Mouse (Mus musculus) hindbrain, postnatal 0 days (tissue): ENCODE data around the gene Atp2a2. TPM values are rescaled to one million over a fixed set of nuclear protein-coding genes. Genes with fewer than 3 reads are reported as not detected.
A peak's percentile ranks its signal among the peaks of the same experiment; 100 is the strongest.

Experiments used
- ATAC-seq: fragments of 200-750 bp; cut with Nextera tagmentation; 2 replicates; pipeline ENCODE4 v1.8.0; 2017; ENCODE audit warnings: mild to moderate bottlenecking, moderate TSS enrichment, moderate library complexity
- DNase-seq: peaks from one replicate; pipeline ENCODE4 v3.0.0-alpha.2; 2015; ENCODE audit warnings: low spot score
- H3K27ac ChIP-seq: fragments of 300-500 bp; sonication (generic); 2 replicates; pipeline ENCODE4 v1.5.1; 2014; ENCODE audit warnings: mild to moderate bottlenecking
- H3K27me3 ChIP-seq: fragments of 300-500 bp; sonication (generic); 2 replicates; pipeline ENCODE4 v1.6.1; 2014; ENCODE audit warnings: low read length, mixed read lengths; ENCODE audit not compliant: insufficient read depth
- H3K36me3 ChIP-seq: fragments of 300-500 bp; sonication (generic); 2 replicates; pipeline ENCODE4 v1.6.1; 2014; ENCODE audit warnings: low read length, mixed read lengths; ENCODE audit not compliant: insufficient read depth
- H3K4me1 ChIP-seq: fragments of 300-500 bp; sonication (generic); 2 replicates; pipeline ENCODE4 v1.6.1; 2014; ENCODE audit warnings: antibody characterized with exemption, low read length, mixed read lengths; ENCODE audit not compliant: insufficient read depth
- H3K4me2 ChIP-seq: fragments of 300-500 bp; sonication (generic); 2 replicates; pipeline ENCODE4 v1.6.1; 2014; ENCODE audit warnings: low read depth, mild to moderate bottlenecking, low read length, moderate library complexity, mixed read lengths
- H3K4me3 ChIP-seq: fragments of 300-500 bp; sonication (generic); 2 replicates; pipeline ENCODE4 v1.5.1; 2014; ENCODE audit warnings: low read length
- H3K9ac ChIP-seq: fragments of 300-500 bp; sonication (generic); replicated peaks from 2 replicates; pipeline ENCODE4 v1.6.1; 2014; ENCODE audit warnings: mild to moderate bottlenecking, low read length, moderate library complexity, mixed read lengths
- H3K9me3 ChIP-seq: fragments of 300-500 bp; sonication (generic); 2 replicates; pipeline ENCODE4 v1.6.1; 2016; ENCODE audit warnings: low read length, mixed read lengths
- CTCF ChIP-seq: IDR thresholded peaks from 2 replicates; pipeline ENCODE4 v1.5.1; 2016; ENCODE audit warnings: antibody characterized with exemption, control low read depth, low read depth
- WGBS: fragments of 180-500 bp; shearing (Covaris S2); extraction: QIAGEN DNeasy Blood & Tissue Kit; methylation state at CpG from one replicate; pipeline ENCODE4 v1.1.7; 2014; 5-methylcytosine and 5-hydroxymethylcytosine counted together
- polyA plus RNA-seq: library from polyadenylated mRNA; unstranded; fragments of >200 nt; fragmentation: Nextera tagmentation; extraction: Ambion mirVana; gene quantifications from 2 replicates; pipeline ENCODE4 v1.2.1, GENCODE M21; 2015
- total RNA-seq: library from RNA; depleted of rRNA; stranded (reverse); fragments of >200 nt; gene quantifications from 2 replicates; pipeline ENCODE4 v1.2.3, GENCODE M21; 2014

Atp2a2 gene
- total and polyA plus RNA-seq, 2 experiments from 2014 or later, result 47.4 to 200 TPM

DNA sequence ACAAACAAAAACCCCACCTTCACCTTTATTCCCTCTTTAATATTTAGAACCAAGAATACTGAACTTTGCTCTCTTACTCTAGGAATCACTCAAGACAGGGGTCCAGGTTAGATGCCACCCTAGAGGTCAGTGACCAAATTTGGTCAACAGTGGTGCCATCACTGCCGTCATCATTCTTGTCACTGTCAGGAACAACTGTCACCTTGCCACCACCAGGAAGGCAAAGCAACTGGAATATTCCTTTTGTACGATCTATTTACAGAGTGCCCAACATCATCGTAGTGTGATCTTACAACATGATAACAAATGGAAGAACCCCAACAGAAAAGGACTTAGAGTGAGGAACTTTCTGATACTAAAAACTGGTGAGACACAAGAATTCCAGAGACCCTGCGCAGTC lies 1.9 kb downstream of the Atp2a2 start:
- H3K9me3 ChIP-seq, result no peaks in the 10 kb centered on the region
- peak overlapping the region; percentile 98 for H3K4me3 ChIP-seq
- 35% methylated on average over 4 of the region's 4 CpGs for WGBS
- H3K4me2 ChIP-seq, result peak overlapping the region; percentile 81
- H3K9ac ChIP-seq, result peak overlapping the region; percentile 37; the same call in 1 of the 2 replicates
- TF ChIP-seq CTCF, result no peak
- H3K4me1 ChIP-seq, result peaks cover 17% of the 10 kb centered on the region
- ATAC-seq (no peak), DNase-seq (no peak)
- no peak overlapping the region for H3K27ac ChIP-seq
- H3K36me3 ChIP-seq, result 0 out of 2 replicates have a peak, but pooled peaks cover 3% of the 10 kb centered on the region
- H3K27me3 ChIP-seq, result no peaks in the 10 kb centered on the region

DNA sequence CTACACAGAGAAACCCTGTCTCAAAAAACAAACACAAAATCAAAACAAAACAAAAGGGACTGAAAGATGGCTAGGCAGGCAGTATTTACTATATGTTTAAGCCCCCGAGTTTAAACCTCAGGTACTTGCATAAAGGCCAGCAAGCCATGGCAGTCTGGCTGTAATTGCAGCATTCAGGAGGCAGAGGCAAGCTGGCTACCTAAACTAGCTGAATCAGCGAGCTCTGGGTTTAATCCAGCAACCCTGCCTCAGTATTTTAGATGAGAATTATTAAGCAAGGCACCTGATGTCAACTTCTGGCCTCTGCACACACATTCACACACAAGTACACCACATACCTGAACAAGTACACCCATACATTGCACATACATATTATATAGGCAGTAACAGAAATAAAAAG lies 4.0 kb downstream of the Atp2a2 start:
- H3K4me2 ChIP-seq, result peak overlapping the region; percentile 40
- ATAC-seq, result no peak
- no peak for TF ChIP-seq CTCF
- H3K27ac ChIP-seq, result no peak overlapping the region
- 0 out of 2 replicates have a peak, but pooled peaks cover 3% of the 10 kb centered on the region for H3K36me3 ChIP-seq
- H3K4me1 ChIP-seq, result peaks cover 17% of the 10 kb centered on the region
- no peaks in the 10 kb centered on the region for H3K27me3 ChIP-seq
- peak overlapping the region; percentile 14; the same call in 1 of the 2 replicates for H3K4me3 ChIP-seq
- H3K9ac ChIP-seq, result no peak overlapping the region; the same call in 1 of the 2 replicates
- WGBS, result 62% methylated on average over 2 of the region's 2 CpGs
- DNase-seq, result no peak
- no peaks in the 10 kb centered on the region for H3K9me3 ChIP-seq

DNA sequence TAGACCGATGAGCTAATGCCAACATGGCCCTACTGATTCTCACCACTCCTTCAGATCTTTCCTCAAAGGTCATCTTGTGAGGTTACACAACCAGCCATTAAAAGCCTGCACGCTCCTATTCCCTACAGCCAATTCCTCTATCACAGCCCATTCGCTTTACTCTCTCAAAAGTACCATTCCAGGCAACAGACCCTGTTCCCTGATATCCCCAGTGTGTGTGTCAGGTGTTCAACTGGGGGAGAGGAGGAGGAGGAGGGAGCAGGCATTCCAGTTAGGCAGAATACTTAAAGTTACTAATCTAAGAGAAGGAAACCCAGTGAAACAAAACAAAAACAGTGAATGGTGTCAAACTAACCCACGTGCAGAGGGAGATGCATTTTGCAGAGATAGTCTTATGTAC lies 5.0 kb downstream of the Atp2a2 start:
- WGBS, result 80% methylated on average over 4 of the region's 4 CpGs
- peaks cover 17% of the 10 kb centered on the region for H3K4me1 ChIP-seq
- no peak overlapping the region for H3K27ac ChIP-seq
- H3K36me3 ChIP-seq, result 0 out of 2 replicates have a peak, but pooled peaks cover 3% of the 10 kb centered on the region
- TF ChIP-seq CTCF, result no peak
- no peak overlapping the region for H3K4me3 ChIP-seq
- no peaks in the 10 kb centered on the region for H3K27me3 ChIP-seq
- H3K9me3 ChIP-seq, result no peaks in the 10 kb centered on the region
- H3K4me2 ChIP-seq, result no peak overlapping the region
- DNase-seq (no peak), ATAC-seq (no peak)
- H3K9ac ChIP-seq, result no peak overlapping the region

DNA sequence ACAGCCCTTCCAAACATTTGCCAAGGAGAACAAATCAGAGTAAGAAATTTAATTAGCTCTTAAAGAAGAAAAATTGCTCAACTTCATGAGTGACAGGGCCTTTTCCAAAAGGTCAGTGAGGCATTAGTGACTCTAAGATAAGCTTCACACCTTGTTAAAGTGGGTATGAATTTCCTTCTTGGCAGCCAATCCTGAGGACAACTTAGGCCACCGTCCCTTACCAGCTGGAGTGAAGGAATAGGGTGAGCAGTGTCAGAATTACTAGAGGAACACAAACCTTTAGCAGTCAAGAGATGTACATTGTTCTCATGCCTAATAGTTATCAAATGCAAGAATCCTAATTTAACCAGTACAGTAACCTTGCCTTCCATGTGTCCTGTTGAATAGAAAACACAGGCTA lies 7.6 kb downstream of the Atp2a2 start:
- WGBS, result 57% methylated on average over 1 of the region's 1 CpGs
- TF ChIP-seq CTCF, result no peak
- no peaks in the 10 kb centered on the region for H3K9me3 ChIP-seq
- DNase-seq, result no peak
- ATAC-seq, result no peak
- H3K4me1 ChIP-seq, result peaks cover 9% of the 10 kb centered on the region
- no peaks in the 10 kb centered on the region for H3K27me3 ChIP-seq
- H3K36me3 ChIP-seq, result peaks cover 18% of the 10 kb centered on the region
- no peak overlapping the region for H3K9ac ChIP-seq
- no peak overlapping the region for H3K27ac ChIP-seq
- no peak overlapping the region for H3K4me2 ChIP-seq
- no peak overlapping the region for H3K4me3 ChIP-seq

DNA sequence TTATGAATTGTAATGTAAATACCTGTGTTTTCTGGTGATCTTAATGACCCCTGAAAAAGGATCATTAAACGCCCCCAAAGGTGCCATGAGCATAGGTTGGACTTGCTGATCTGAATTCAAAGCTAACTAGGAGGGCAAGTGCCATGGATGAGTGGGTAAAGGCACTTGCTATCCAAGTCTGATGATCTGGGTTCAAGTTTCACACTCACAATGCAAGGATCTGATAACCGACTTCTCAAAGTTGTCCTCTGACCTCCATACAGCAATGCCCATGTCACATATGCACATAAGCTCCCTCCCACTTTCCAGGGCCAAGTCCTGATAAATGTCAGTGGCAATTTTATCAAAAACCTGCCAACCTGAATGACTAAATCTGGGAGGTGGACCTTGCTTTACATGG lies 9.0 kb downstream of the Atp2a2 start:
- Histone ChIP-seq H3K9me3 (no peaks in the 10 kb centered on the region), H3K27me3 (no peaks in the 10 kb centered on the region), H3K4me2 (no peak overlapping the region), H3K9ac (no peak overlapping the region), H3K27ac (no peak overlapping the region), H3K36me3 (peaks cover 26% of the 10 kb centered on the region), H3K4me1 (peaks cover 4% of the 10 kb centered on the region), H3K4me3 (no peak overlapping the region)
- WGBS, result 90% methylated on average over 2 of the region's 2 CpGs
- no peak for TF ChIP-seq CTCF
- ATAC-seq, result no peak
- no peak for DNase-seq

DNA sequence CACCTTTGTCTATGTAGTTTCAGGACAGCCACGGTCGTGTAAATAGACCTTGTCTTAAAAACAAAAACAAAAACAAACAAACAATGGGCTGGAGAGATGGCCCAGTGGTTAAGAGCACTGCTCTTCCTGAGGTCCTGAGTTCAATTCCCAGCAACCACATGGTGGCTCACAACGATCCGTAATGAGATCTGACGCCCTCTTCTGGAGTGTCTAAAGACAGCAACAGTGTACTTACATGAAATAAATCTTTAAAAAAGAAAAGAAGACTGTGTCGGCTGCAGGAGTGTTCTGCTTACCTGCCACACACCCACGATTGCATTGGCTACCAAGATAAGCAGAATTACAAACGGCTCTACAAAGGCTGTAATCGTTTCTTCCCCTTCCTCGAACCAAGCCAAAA lies 10.6 kb downstream of the Atp2a2 start:
- 87% methylated on average over 10 of the region's 10 CpGs for WGBS
- no peak for TF ChIP-seq CTCF
- DNase-seq (no peak), ATAC-seq (no peak)
- Histone ChIP-seq H3K27me3 (no peaks in the 10 kb centered on the region), H3K4me2 (no peak overlapping the region), H3K27ac (no peak overlapping the region), H3K4me3 (no peak overlapping the region), H3K4me1 (no peaks in the 10 kb centered on the region), H3K9me3 (no peaks in the 10 kb centered on the region), H3K9ac (no peak overlapping the region), H3K36me3 (peaks cover 26% of the 10 kb centered on the region)

DNA sequence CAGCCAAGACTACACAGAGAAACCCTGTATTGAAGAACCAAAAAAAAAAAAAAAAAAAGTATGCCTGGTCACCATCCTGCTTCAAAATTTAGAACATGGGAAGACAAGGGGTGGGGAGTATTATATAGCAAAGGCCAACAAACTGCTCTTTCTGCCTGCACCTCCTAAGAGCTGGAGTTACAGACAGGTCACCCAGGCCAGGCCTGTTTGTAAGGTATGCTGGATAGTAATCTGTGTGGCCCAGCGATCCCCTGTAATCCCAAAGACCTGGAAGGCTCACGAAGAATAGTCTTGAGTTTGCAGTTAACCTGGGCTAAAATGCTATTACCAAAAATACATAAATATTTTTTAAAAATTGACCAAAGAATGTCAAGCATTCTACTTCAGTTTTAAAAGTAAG lies 11.9 kb downstream of the Atp2a2 start:
- no peaks in the 10 kb centered on the region for H3K9me3 ChIP-seq
- no peak for TF ChIP-seq CTCF
- no peak overlapping the region for H3K4me2 ChIP-seq

More for the DNA sequence above, 11.9 kb downstream of the Atp2a2 start:
- no peaks in the 10 kb centered on the region for H3K4me1 ChIP-seq
- WGBS, result 98% methylated on average over 2 of the region's 2 CpGs
- H3K36me3 ChIP-seq, result peaks cover 31% of the 10 kb centered on the region
- no peak overlapping the region for H3K9ac ChIP-seq
- H3K27ac ChIP-seq, result no peak overlapping the region
- DNase-seq, result no peak
- H3K27me3 ChIP-seq, result no peaks in the 10 kb centered on the region
- no peak for ATAC-seq
- H3K4me3 ChIP-seq, result no peak overlapping the region
